8 mouse cellular contexts compared by ENCODE assay signal in the genomic region with DNA sequence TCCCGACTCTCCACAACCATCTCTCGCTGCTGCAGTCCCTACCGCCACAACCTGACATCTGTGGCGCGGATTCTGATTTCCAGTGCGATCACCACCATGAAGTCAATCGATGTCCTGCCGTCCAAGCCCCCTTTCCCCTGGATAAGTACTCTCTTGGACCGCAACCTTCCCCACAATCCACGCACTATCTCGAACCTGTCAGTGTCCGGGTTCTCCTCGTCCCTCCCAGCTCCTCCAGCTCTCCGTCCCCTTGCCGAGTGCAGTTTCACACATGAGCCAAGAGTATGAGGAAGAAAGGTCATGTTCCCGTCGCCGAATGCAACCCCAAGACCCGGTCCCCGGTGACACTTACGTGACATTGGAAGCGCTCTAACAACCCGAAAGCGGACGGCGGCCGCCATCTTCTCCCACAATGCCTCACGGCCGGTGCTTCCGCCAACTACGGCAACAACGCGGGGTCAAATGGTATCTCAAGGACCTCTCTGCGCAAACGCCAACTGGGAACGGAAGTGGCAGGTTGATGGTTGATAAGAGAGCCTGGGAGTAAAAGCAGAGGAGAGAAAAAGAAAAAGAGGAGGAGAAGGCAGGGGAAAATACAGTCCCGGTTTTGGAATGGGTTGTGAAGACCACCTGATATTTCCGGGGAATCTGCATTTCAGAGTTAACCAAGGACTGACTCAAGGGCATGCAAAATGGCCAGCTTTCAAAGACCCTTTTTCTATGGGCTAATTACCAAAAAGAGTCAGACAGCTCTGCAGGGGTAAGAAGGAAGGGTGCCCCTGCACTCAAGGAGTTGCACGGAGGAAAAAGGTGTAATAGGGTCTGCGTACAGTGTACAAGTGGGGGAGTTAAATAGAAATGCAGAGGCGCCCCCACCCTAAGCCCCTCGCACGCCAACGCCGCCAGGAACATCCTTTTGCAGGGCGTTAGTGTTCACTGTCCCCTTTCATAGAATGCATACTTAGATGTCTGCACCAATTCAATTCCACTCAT. TPM values are rescaled to one million over a fixed set of nuclear protein-coding genes. Genes with fewer than 3 reads are reported as not detected.
DNase-seq lines count a peak whose midpoint lies in the region; ATAC-seq and TF ChIP-seq lines count a peak whose summit lies in the region.

Ndufa9 (minus strand) TSS at position 425 of the 993 bp plus-strand sequence.

- peak within 1 kb of the TSS; percentile 74 for H3K4me2 ChIP-seq in heart, embryonic 15.5 days
- H3K4me2 ChIP-seq in liver, embryonic 14.5 days (ENCODE audit: low read depth): peak within 1 kb of the TSS; percentile 89
- peak within 1 kb of the TSS; percentile 85 for H3K4me2 ChIP-seq in neural tube, embryonic 11.5 days (ENCODE audit: low read depth)
- H3K4me2 ChIP-seq in stomach, postnatal 0 days (replicated peaks; ENCODE audit: low read depth): peak within 1 kb of the TSS; percentile 84

- H3K4me3 ChIP-seq in forebrain, embryonic 10.5 days: peak within 1 kb of the TSS; percentile 89
- H3K4me3 ChIP-seq in heart, embryonic 15.5 days: peak within 1 kb of the TSS; percentile 73
- H3K4me3 ChIP-seq in liver, embryonic 14.5 days (ENCODE audit: insufficient read depth in 1 of 2, low read depth in 2 of 2, low read length in 2 of 2): peak within 1 kb of the TSS; percentile 92 to 99
- H3K4me3 ChIP-seq in neural tube, embryonic 11.5 days (ENCODE audit: low read depth, low read length): peak within 1 kb of the TSS; percentile 90
- peak within 1 kb of the TSS; percentile 86 for H3K4me3 ChIP-seq in stomach, postnatal 0 days (ENCODE audit: low read depth, low read length)

- peak within 1 kb of the TSS; percentile 88 for H3K27ac ChIP-seq in forebrain, embryonic 10.5 days
- H3K27ac ChIP-seq in heart, embryonic 15.5 days: peak within 1 kb of the TSS; percentile 64
- H3K27ac ChIP-seq in liver, embryonic 14.5 days: no peak within 1 kb of the TSS
- H3K27ac ChIP-seq in neural tube, embryonic 11.5 days (ENCODE audit: low read depth, low read length): 0 out of 2 replicates have a peak within 1 kb of the TSS, but pooled peaks have one; percentile 42
- H3K27ac ChIP-seq in stomach, postnatal 0 days (replicated peaks): peak within 1 kb of the TSS; percentile 63

- 7% methylated on average over 46 of the region's 46 CpGs for WGBS in forebrain, embryonic 10.5 days
- whole genome bisulfite sequencing in heart, embryonic 15.5 days: 5% methylated on average over 46 of the region's 46 CpGs
- WGBS in liver, embryonic 14.5 days (ENCODE audit: insufficient replicate concordance): 8% methylated on average over 46 of the region's 46 CpGs
- WGBS in neural tube, embryonic 11.5 days: 5% methylated on average over 46 of the region's 46 CpGs
- WGBS in stomach, postnatal 0 days: 8% methylated on average over 46 of the region's 46 CpGs

- H3K4me1 ChIP-seq in forebrain, embryonic 10.5 days: peaks cover 19% of the 10 kb centered on the region
- peaks cover 18% of the 10 kb centered on the region for H3K4me1 ChIP-seq in heart, embryonic 15.5 days (replicated peaks)
- H3K4me1 ChIP-seq in liver, embryonic 14.5 days (replicated peaks; ENCODE audit: control insufficient read depth in 2 of 2, insufficient read depth in 2 of 2, low read length in 1 of 2): peaks cover 7 to 11% of the 10 kb centered on the region in 2 experiments
- H3K4me1 ChIP-seq in neural tube, embryonic 11.5 days (ENCODE audit: control insufficient read depth, insufficient read depth, low read length): peaks cover 5% of the 10 kb centered on the region
- peaks cover 5% of the 10 kb centered on the region for H3K4me1 ChIP-seq in stomach, postnatal 0 days (replicated peaks; ENCODE audit: control insufficient read depth, insufficient read depth)

- peak; percentile 89 to 94 for DNase-seq in CD8-positive naive resting alpha-beta T cell, adult 2 months (ENCODE audit: low read depth in 2 of 2, low spot score in 2 of 2)
- DNase-seq in c-Kit-positive CD71-negative TER-119-negative erythroid progenitor cells, embryonic 14.5 days (ENCODE audit: low read depth): peak; percentile 86
- DNase-seq in forebrain, embryonic 10.5 days (ENCODE audit: extremely low spot score, low spot score): peak; percentile 93
- DNase-seq in kidney, postnatal 25 days: peak; percentile 97
- DNase-seq in liver, embryonic 14.5 days (ENCODE audit: low read depth in 3 of 3, low spot score in 3 of 3): peak; percentile 84 to 89 (median 87)
- peak; percentile 93 for DNase-seq in neural tube, embryonic 11.5 days (ENCODE audit: low spot score)
- DNase-seq in stomach, postnatal 0 days (ENCODE audit: low spot score): peak; percentile 93

- no peak; the same call in 1 of the 2 replicates for TF ChIP-seq EP300 in liver, embryonic 14.5 days (IDR thresholded peaks at IDR 0.05; ENCODE audit: low read depth)
- no peak for TF ChIP-seq EP300 in stomach, postnatal 0 days (optimal IDR thresholded peaks at IDR 0.05)

- ATAC-seq in heart, embryonic 15.5 days (replicated peaks; ENCODE audit: insufficient number of reproducible peaks, insufficient read depth, low FRiP score, low read depth): peak; percentile 70; the same call in 1 of the 2 replicates
- ATAC-seq in liver, embryonic 14.5 days (ENCODE audit: insufficient read depth): peak; percentile 90
- ATAC-seq in neural tube, embryonic 11.5 days (ENCODE audit: insufficient read depth, low FRiP score, low TSS enrichment): peak; percentile 86
- ATAC-seq in stomach, postnatal 0 days (ENCODE audit: low FRiP score, low TSS enrichment): peak; percentile 91

- no peaks in the 10 kb centered on the region for H3K9me3 ChIP-seq in forebrain, embryonic 10.5 days
- no peaks in the 10 kb centered on the region for H3K9me3 ChIP-seq in heart, embryonic 15.5 days (replicated peaks)
- no peaks in the 10 kb centered on the region for H3K9me3 ChIP-seq in liver, embryonic 14.5 days (ENCODE audit: control insufficient read depth, low read length)
- no peaks in the 10 kb centered on the region for H3K9me3 ChIP-seq in neural tube, embryonic 11.5 days (ENCODE audit: control insufficient read depth, low read length)
- H3K9me3 ChIP-seq in stomach, postnatal 0 days (ENCODE audit: control insufficient read depth, low read length): no peaks in the 10 kb centered on the region

- no peak for TF ChIP-seq CTCF in liver, embryonic 14.5 days (IDR thresholded peaks at IDR 0.05; ENCODE audit: low read depth)
- TF ChIP-seq CTCF in stomach, postnatal 0 days (IDR thresholded peaks at IDR 0.05; ENCODE audit: low read depth): no peak

- no peaks in the 10 kb centered on the region; the same call in 1 of the 2 replicates for H3K27me3 ChIP-seq in forebrain, embryonic 10.5 days (ENCODE audit: poor library complexity, severe bottlenecking)
- H3K27me3 ChIP-seq in heart, embryonic 15.5 days: 0 out of 2 replicates have a peak, but pooled peaks cover 3% of the 10 kb centered on the region
- no peaks in the 10 kb centered on the region for H3K27me3 ChIP-seq in liver, embryonic 14.5 days (ENCODE audit: control insufficient read depth, insufficient read depth, low read length)
- no peaks in the 10 kb centered on the region for H3K27me3 ChIP-seq in neural tube, embryonic 11.5 days (ENCODE audit: control insufficient read depth, insufficient read depth, low read length)
- H3K27me3 ChIP-seq in stomach, postnatal 0 days (ENCODE audit: control insufficient read depth, insufficient read depth, low read length): no peaks in the 10 kb centered on the region

- H3K9ac ChIP-seq in heart, embryonic 15.5 days: peak within 1 kb of the TSS; percentile 76
- H3K9ac ChIP-seq in liver, embryonic 14.5 days (replicated peaks): peak within 1 kb of the TSS; percentile 94
- peak within 1 kb of the TSS; percentile 87 for H3K9ac ChIP-seq in neural tube, embryonic 11.5 days (ENCODE audit: low read length)
- H3K9ac ChIP-seq in stomach, postnatal 0 days (ENCODE audit: low read length): peak within 1 kb of the TSS; percentile 88

- peaks cover 9% of the 10 kb centered on the region for H3K36me3 ChIP-seq in forebrain, embryonic 10.5 days (replicated peaks)
- H3K36me3 ChIP-seq in heart, embryonic 15.5 days: peaks cover 7% of the 10 kb centered on the region
- no peaks in the 10 kb centered on the region for H3K36me3 ChIP-seq in liver, embryonic 14.5 days (replicated peaks; ENCODE audit: control insufficient read depth, insufficient read depth, low read depth)
- H3K36me3 ChIP-seq in neural tube, embryonic 11.5 days (ENCODE audit: control insufficient read depth, insufficient read depth, low read length): no peaks in the 10 kb centered on the region; the same call in 1 of the 2 replicates
- H3K36me3 ChIP-seq in stomach, postnatal 0 days (ENCODE audit: control insufficient read depth, insufficient read depth, low read length): no peaks in the 10 kb centered on the region

RNA-seq across cellular contexts. Expression of gene Ndufa9, which starts in this region (rescaled TPM):
- 186 TPM in 2 replicates for polyA plus RNA-seq in forebrain, embryonic 10.5 days (2016; fragmentation: Nextera tagmentation; extraction: Ambion mirVana)
- polyA plus RNA-seq in heart, embryonic 15.5 days (2015; fragmentation: Nextera tagmentation; extraction: Ambion mirVana): 329 and 410 TPM in 2 replicates
- 54.1 and 63.5 TPM in 2 replicates for polyA plus RNA-seq in liver, embryonic 14.5 days (2012; rRNA removed)
- polyA plus RNA-seq in liver, embryonic 14.5 days (2014; fragmentation: Nextera tagmentation; extraction: Ambion mirVana): 145 and 151 TPM in 2 replicates
- polyA plus RNA-seq in neural tube, embryonic 11.5 days (2014; fragmentation: Nextera tagmentation; extraction: Ambion mirVana): 194 and 195 TPM in 2 replicates
- polyA plus RNA-seq in stomach, postnatal 0 days (2015; fragmentation: Nextera tagmentation; extraction: Ambion mirVana): 233 and 234 TPM in 2 replicates
